In genomic region chr7:139094761-139095160, GRCm38 (mm10) we compare ENCODE assay signal across 29 mouse cellular contexts. TPM values are rescaled to one million over a fixed set of nuclear protein-coding genes. Genes with fewer than 3 reads are reported as not detected.
DNase-seq lines count a peak whose midpoint lies in the region; ATAC-seq and TF ChIP-seq lines count a peak whose summit lies in the region.
"Had no signal": no experiment of that assay in that cellular context is flagged by ENCODE, and none has a peak within 500 bp of the region (broad histone marks: within the 10 kb centered on the region; RNA-seq: fewer than 3 reads in every experiment).

No protein-coding gene starts in this region.

- H3K4me3 ChIP-seq in hindbrain, embryonic 15.5 days: no peak overlapping the region
- H3K4me3 ChIP-seq in hindbrain, embryonic 14.5 days (replicated peaks; ENCODE audit: low read length): no peak overlapping the region
- no peak overlapping the region for H3K4me3 ChIP-seq in thymus, adult 2 months (ENCODE audit: control insufficient read depth, insufficient read depth, low read length)
- H3K4me3 ChIP-seq: embryonic facial prominence, embryonic 13.5 days; forebrain, embryonic 10.5 days; heart, embryonic 13.5 days; hindbrain, embryonic 10.5 days; left cerebral cortex, adult 2 months; limb, embryonic 13.5 days; lung, embryonic 15.5 days; myocyte; neural tube, embryonic 12.5 days had no signal

- TF ChIP-seq CTCF in thymus, adult 2 months (IDR thresholded peaks at IDR 0.05; ENCODE audit: borderline replicate concordance, control insufficient read depth, extremely low read depth, insufficient read depth, low read length, poor library complexity): no peak

- H3K27me3 ChIP-seq in hindbrain, embryonic 15.5 days: no peaks in the 10 kb centered on the region
- H3K27me3 ChIP-seq in hindbrain, embryonic 14.5 days (ENCODE audit: control insufficient read depth, insufficient read depth, low read length): no peaks in the 10 kb centered on the region
- H3K27me3 ChIP-seq in thymus, adult 2 months (ENCODE audit: control insufficient read depth, insufficient read depth, low read length): no peaks in the 10 kb centered on the region
- H3K27me3 ChIP-seq: embryonic facial prominence, embryonic 13.5 days; limb, embryonic 13.5 days; lung, embryonic 15.5 days; neural tube, embryonic 12.5 days had no signal

- no peak overlapping the region for H3K4me2 ChIP-seq in hindbrain, embryonic 15.5 days
- no peak overlapping the region for H3K4me2 ChIP-seq in hindbrain, embryonic 14.5 days (replicated peaks)
- H3K4me2 ChIP-seq: embryonic facial prominence, embryonic 13.5 days; heart, embryonic 13.5 days; limb, embryonic 13.5 days; liver, embryonic 11.5 days; lung, embryonic 15.5 days; midbrain, embryonic 11.5 days; neural tube, embryonic 12.5 days had no signal

- TF ChIP-seq POLR2A in thymus, adult 2 months (IDR thresholded peaks at IDR 0.05; ENCODE audit: control insufficient read depth, extremely low read depth, insufficient read depth, low read length, poor library complexity): no peak

- ATAC-seq in hindbrain, embryonic 15.5 days (ENCODE audit: low FRiP score, low read depth): 0 out of 2 replicates have a peak, but pooled peaks have one; percentile 19
- no peak for ATAC-seq in hindbrain, embryonic 14.5 days (ENCODE audit: low FRiP score)
- ATAC-seq: forebrain, embryonic 16.5 days; intestine, postnatal 0 days; Patski had no signal

- no peaks in the 10 kb centered on the region for H3K9me3 ChIP-seq in hindbrain, embryonic 15.5 days
- no peaks in the 10 kb centered on the region for H3K9me3 ChIP-seq in hindbrain, embryonic 14.5 days (ENCODE audit: control insufficient read depth, low read length)
- H3K9me3 ChIP-seq: embryonic facial prominence, embryonic 13.5 days; forebrain, embryonic 10.5 days; heart, embryonic 13.5 days; hindbrain, embryonic 10.5 days; limb, embryonic 13.5 days; lung, embryonic 15.5 days; neural tube, embryonic 12.5 days had no signal

- WGBS in hindbrain, embryonic 15.5 days: 83% methylated on average over 6 of the region's 6 CpGs
- WGBS in hindbrain, embryonic 14.5 days: 75% methylated on average over 6 of the region's 6 CpGs
- 88% methylated on average over 6 of the region's 6 CpGs for WGBS in thymus, adult 2 months

- H3K27ac ChIP-seq in hindbrain, embryonic 15.5 days (replicated peaks): no peak overlapping the region
- no peak overlapping the region for H3K27ac ChIP-seq in hindbrain, embryonic 14.5 days
- no peak overlapping the region for H3K27ac ChIP-seq in thymus, adult 2 months (ENCODE audit: control insufficient read depth, insufficient read depth, low read length)
- H3K27ac ChIP-seq: embryonic facial prominence, embryonic 13.5 days; forebrain, embryonic 10.5 days; heart, embryonic 13.5 days; hindbrain, embryonic 10.5 days; left cerebral cortex, adult 2 months; limb, embryonic 13.5 days; lung, embryonic 15.5 days; neural tube, embryonic 12.5 days; stomach, postnatal 0 days had no signal

- H3K4me1 ChIP-seq in hindbrain, embryonic 15.5 days (replicated peaks): peaks cover 10% of the 10 kb centered on the region
- peaks cover 6% of the 10 kb centered on the region; the same call in 1 of the 2 replicates for H3K4me1 ChIP-seq in hindbrain, embryonic 14.5 days (replicated peaks; ENCODE audit: control insufficient read depth, insufficient read depth, low read length)
- H3K4me1 ChIP-seq in thymus, adult 2 months (replicated peaks; ENCODE audit: control insufficient read depth, insufficient read depth, low read length): no peaks in the 10 kb centered on the region
- H3K4me1 ChIP-seq: embryonic facial prominence, embryonic 13.5 days; forebrain, embryonic 10.5 days; heart, embryonic 13.5 days; limb, embryonic 13.5 days; lung, embryonic 15.5 days had no signal

- no peak for DNase-seq in hindbrain, embryonic 14.5 days (ENCODE audit: low spot score)
- DNase-seq in cerebellum, adult 11 months: peak; percentile 95
- peak; percentile 95 for DNase-seq in cerebellum, adult 8-10 months
- DNase-seq in cerebellum, postnatal 25 days: peak; percentile 97 to 98
- DNase-seq in thymus, postnatal 36 days: no peak
- no peak for DNase-seq in thymus, adult 2 months
- DNase-seq: adrenal gland, postnatal 36 days; gastrocnemius, postnatal 10 days; heart, postnatal 10 days; kidney, adult 9 months; kidney, postnatal 10 days; right cerebral cortex, postnatal 4 days; thymus, adult 18-20 months had no signal

- no peak overlapping the region for H3K9ac ChIP-seq in hindbrain, embryonic 15.5 days
- H3K9ac ChIP-seq in hindbrain, embryonic 14.5 days: no peak overlapping the region
- H3K9ac ChIP-seq: embryonic facial prominence, embryonic 13.5 days; heart, embryonic 13.5 days; limb, embryonic 13.5 days; lung, embryonic 15.5 days; neural tube, embryonic 12.5 days had no signal

- H3K36me3 ChIP-seq in hindbrain, embryonic 15.5 days: peaks cover 59% of the 10 kb centered on the region
- peaks cover 95% of the 10 kb centered on the region for H3K36me3 ChIP-seq in hindbrain, embryonic 14.5 days (replicated peaks; ENCODE audit: control insufficient read depth, insufficient read depth)
- no peaks in the 10 kb centered on the region for H3K36me3 ChIP-seq in thymus, adult 2 months (ENCODE audit: control insufficient read depth, insufficient read depth, low read length)
- H3K36me3 ChIP-seq: heart, embryonic 13.5 days; lung, embryonic 15.5 days had no signal

RNA-seq across cellular contexts. Expression of gene Dpysl4, which starts 9.0 kb away (rescaled TPM):
- polyA plus RNA-seq in hindbrain, embryonic 15.5 days (2015; fragmentation: Nextera tagmentation; extraction: Ambion mirVana): 183 and 192 TPM in 2 replicates
- polyA plus RNA-seq in hindbrain, embryonic 14.5 days (2014; fragmentation: Nextera tagmentation; extraction: Ambion mirVana): 211 and 216 TPM in 2 replicates
- 0.11 and 0.84 TPM in 2 replicates for polyA plus RNA-seq in thymus, adult 2 months (2012; rRNA removed)
- polyA plus RNA-seq: myocyte, Patski had no signal

Comparison
In these comparisons a context has a peak if more than half of its experiments do, and no peak if none do; other contexts are left out.
1. DNase-seq: peak in cerebellum, adult 11 months (single experiment), cerebellum, adult 8-10 months (single experiment) and cerebellum, postnatal 25 days (2 of 2); none in hindbrain, embryonic 14.5 days (single experiment), thymus, postnatal 36 days (0 of 2) and thymus, adult 2 months (single experiment).
2. RNA of gene Dpysl4, which starts 9.0 kb away (polyA plus RNA-seq): 211 to 216 TPM in hindbrain, embryonic 14.5 days and 183 to 192 TPM in hindbrain, embryonic 15.5 days; 0.11 to 0.84 TPM in thymus, adult 2 months; every median in the first group is over 100 times any median in the second.